Comparison of ENCODE assay signal across 19 mouse cellular contexts in the genomic region with DNA sequence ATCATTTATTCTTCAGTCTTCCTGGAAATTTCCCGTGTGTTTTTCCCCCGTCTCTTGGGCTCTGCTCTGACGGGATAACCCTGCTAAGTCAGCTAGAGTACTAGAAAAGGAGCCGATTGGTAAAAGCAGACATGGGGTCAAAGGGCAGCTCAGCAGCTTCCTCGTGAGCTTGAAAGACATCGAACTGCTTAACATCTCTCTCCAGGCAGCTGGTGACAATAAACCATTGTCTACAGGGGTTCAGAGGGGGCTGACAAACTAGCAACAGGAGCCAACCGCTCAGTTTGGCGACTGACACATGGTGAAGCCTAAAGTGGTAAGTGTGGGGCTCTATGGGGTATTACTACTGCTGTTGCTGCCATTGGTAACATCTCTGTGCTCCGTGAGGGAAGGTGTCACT. TPM values are rescaled to one million over a fixed set of nuclear protein-coding genes. Genes with fewer than 3 reads are reported as not detected.
DNase-seq lines count a peak whose midpoint lies in the region; ATAC-seq and TF ChIP-seq lines count a peak whose summit lies in the region.
"Had no signal": no experiment of that assay in that cellular context is flagged by ENCODE, and none has a peak within 500 bp of the region (broad histone marks: within the 10 kb centered on the region; RNA-seq: fewer than 3 reads in every experiment).

No protein-coding gene starts in this region.

- peak; percentile 57 for DNase-seq in hindbrain, embryonic 11.5 days (ENCODE audit: low spot score)
- peak; percentile 79 for DNase-seq in embryo, embryonic 9.5 days (ENCODE audit: extremely low spot score)
- peak; percentile 42 for DNase-seq in retina, embryonic 14.5 days (ENCODE audit: low spot score)
- DNase-seq in left cerebral cortex, postnatal 25 days (ENCODE audit: low spot score in 2 of 2): no peak
- no peak for DNase-seq in cerebellum, postnatal 14 days
- DNase-seq: adrenal gland, postnatal 25 days; cerebellum, adult 8-10 months; gastrocnemius, postnatal 10 days; heart, postnatal 4 days; kidney, postnatal 4 days; left cerebral cortex, postnatal 4 days; right cerebral cortex, postnatal 14 days had no signal

- no peak for ATAC-seq in hindbrain, embryonic 11.5 days (ENCODE audit: low FRiP score)
- ATAC-seq in hindbrain, embryonic 12.5 days (ENCODE audit: low FRiP score): no peak
- ATAC-seq: forebrain, embryonic 16.5 days; intestine, postnatal 0 days had no signal

- H3K4me1 ChIP-seq in hindbrain, embryonic 11.5 days (replicated peaks; ENCODE audit: control insufficient read depth, insufficient read depth, low read length): peaks cover 10% of the 10 kb centered on the region; the same call in 1 of the 2 replicates
- H3K4me1 ChIP-seq in hindbrain, embryonic 12.5 days: peaks cover 28% of the 10 kb centered on the region
- H3K4me1 ChIP-seq in ES-Bruce4 (ENCODE audit: control insufficient read depth, insufficient read depth, low read length): peaks cover 14% of the 10 kb centered on the region

- TF ChIP-seq EP300 in ES-Bruce4 (IDR thresholded peaks at IDR 0.05; ENCODE audit: insufficient read depth, low read depth, low read length): no peak

- no peak for TF ChIP-seq POLR2A in ES-Bruce4 (IDR thresholded peaks at IDR 0.05; ENCODE audit: insufficient read depth, low read length)

- intact Hi-C loops in left cerebral cortex, postnatal 25 days (cut with DNase I): no loop called here

- no peaks in the 10 kb centered on the region for H3K27me3 ChIP-seq in hindbrain, embryonic 11.5 days (ENCODE audit: control insufficient read depth, insufficient read depth, low read length)
- peaks cover 2% of the 10 kb centered on the region; the same call in 1 of the 2 replicates for H3K27me3 ChIP-seq in hindbrain, embryonic 12.5 days
- no peaks in the 10 kb centered on the region for H3K27me3 ChIP-seq in ES-Bruce4 (ENCODE audit: control insufficient read depth, insufficient read depth, low read length, poor library complexity, severe bottlenecking)
- H3K27me3 ChIP-seq: neural tube, embryonic 13.5 days had no signal

- H3K4me3 ChIP-seq in hindbrain, embryonic 11.5 days (ENCODE audit: low read depth, low read length): no peak overlapping the region
- H3K4me3 ChIP-seq in hindbrain, embryonic 12.5 days: no peak overlapping the region
- H3K4me3 ChIP-seq in ES-Bruce4 (ENCODE audit: low read depth, low read length): no peak overlapping the region
- H3K4me3 ChIP-seq: heart, embryonic 10.5 days; midbrain, embryonic 13.5 days; neural tube, embryonic 13.5 days had no signal

- WGBS in hindbrain, embryonic 11.5 days: 2% methylated on average over 9 of the region's 9 CpGs
- 5% methylated on average over 9 of the region's 9 CpGs for WGBS in hindbrain, embryonic 12.5 days

- H3K9ac ChIP-seq in hindbrain, embryonic 11.5 days (ENCODE audit: low read depth, low read length): no peak overlapping the region
- H3K9ac ChIP-seq in hindbrain, embryonic 12.5 days: no peak overlapping the region
- H3K9ac ChIP-seq in ES-Bruce4 (ENCODE audit: low read depth, poor library complexity, severe bottlenecking): 0 out of 2 replicates have a peak overlapping the region, but pooled peaks have one; percentile 59
- H3K9ac ChIP-seq: midbrain, embryonic 13.5 days; neural tube, embryonic 13.5 days had no signal

- TF ChIP-seq CTCF in ES-Bruce4 (IDR thresholded peaks at IDR 0.05; ENCODE audit: low read depth, low read length): no peak

- no peak overlapping the region for H3K4me2 ChIP-seq in hindbrain, embryonic 11.5 days (replicated peaks; ENCODE audit: low read depth, low read length)
- H3K4me2 ChIP-seq in hindbrain, embryonic 12.5 days (replicated peaks): no peak overlapping the region
- H3K4me2 ChIP-seq: midbrain, embryonic 13.5 days; neural tube, embryonic 13.5 days had no signal

- no peaks in the 10 kb centered on the region for H3K9me3 ChIP-seq in hindbrain, embryonic 11.5 days (ENCODE audit: control insufficient read depth, low read length)
- no peaks in the 10 kb centered on the region for H3K9me3 ChIP-seq in hindbrain, embryonic 12.5 days (replicated peaks)
- no peaks in the 10 kb centered on the region for H3K9me3 ChIP-seq in ES-Bruce4 (replicated peaks; ENCODE audit: control insufficient read depth, insufficient read depth, low read length, poor library complexity, severe bottlenecking)
- H3K9me3 ChIP-seq: heart, embryonic 10.5 days; midbrain, embryonic 13.5 days; neural tube, embryonic 13.5 days had no signal

- H3K36me3 ChIP-seq in hindbrain, embryonic 11.5 days (ENCODE audit: control insufficient read depth, insufficient read depth, low read length): no peaks in the 10 kb centered on the region
- H3K36me3 ChIP-seq in hindbrain, embryonic 12.5 days: no peaks in the 10 kb centered on the region
- H3K36me3 ChIP-seq in ES-Bruce4 (ENCODE audit: control insufficient read depth, insufficient read depth, low read length, poor library complexity, severe bottlenecking): no peaks in the 10 kb centered on the region
- H3K36me3 ChIP-seq: midbrain, embryonic 13.5 days; neural tube, embryonic 13.5 days had no signal

- no peak overlapping the region for H3K27ac ChIP-seq in hindbrain, embryonic 11.5 days (ENCODE audit: low read depth, low read length)
- no peak overlapping the region for H3K27ac ChIP-seq in hindbrain, embryonic 12.5 days
- H3K27ac ChIP-seq in ES-Bruce4 (ENCODE audit: insufficient read depth, low read length): no peak overlapping the region
- H3K27ac ChIP-seq: midbrain, embryonic 13.5 days; neural tube, embryonic 13.5 days had no signal

RNA-seq across cellular contexts. Expression of gene Fzd7, which starts 30.6 kb away (rescaled TPM):
- polyA plus RNA-seq in hindbrain, embryonic 11.5 days (2014; fragmentation: Nextera tagmentation; extraction: Ambion mirVana): 13.0 and 15.4 TPM in 2 replicates
- polyA plus RNA-seq in hindbrain, embryonic 12.5 days (2016; fragmentation: Nextera tagmentation; extraction: Ambion mirVana): 19.0 and 19.4 TPM in 2 replicates
- 51.7 and 54.5 TPM in 2 replicates for polyA plus RNA-seq in ES-Bruce4 (2011; ENCODE audit: insufficient read depth, insufficient read length, low read depth, missing spikeins)
- 1 to 10 TPM; 6.8 to 6.9 TPM for total RNA-seq in left cerebral cortex, postnatal 25 days (2021)

Comparison
In these comparisons a context has a peak if more than half of its experiments do, and no peak if none do; other contexts are left out.
1. DNase-seq: peak in hindbrain, embryonic 11.5 days (single experiment), embryo, embryonic 9.5 days (single experiment) and retina, embryonic 14.5 days (single experiment); none in left cerebral cortex, postnatal 25 days (0 of 2) and cerebellum, postnatal 14 days (0 of 2).